10 mouse cellular contexts compared by ENCODE assay signal in genomic region chr5:118946090-118946489, GRCm38 (mm10).
DNase-seq lines count a peak whose midpoint lies in the region; ATAC-seq lines count a peak whose summit lies in the region.
"Had no signal": no experiment of that assay in that cellular context is flagged by ENCODE, and none has a peak within 500 bp of the region (broad histone marks: within the 10 kb centered on the region; RNA-seq: fewer than 3 reads in every experiment).

No protein-coding gene starts in this region.

- 27% methylated on average over 8 of the region's 8 CpGs for WGBS in hindbrain, embryonic 13.5 days
- WGBS in hindbrain, embryonic 10.5 days = 34% methylated on average over 8 of the region's 8 CpGs
- 38% methylated on average over 8 of the region's 8 CpGs for WGBS in liver, embryonic 11.5 days

- no peak overlapping the region for H3K4me2 ChIP-seq in hindbrain, embryonic 13.5 days
- H3K4me2 ChIP-seq in liver, embryonic 11.5 days = no peak overlapping the region
- H3K4me2 ChIP-seq: liver, embryonic 13.5 days had no signal

- H3K4me1 ChIP-seq in hindbrain, embryonic 13.5 days (replicated peaks) = peaks cover 20% of the 10 kb centered on the region
- H3K4me1 ChIP-seq in hindbrain, embryonic 10.5 days (replicated peaks) = peaks cover 27% of the 10 kb centered on the region
- no peaks in the 10 kb centered on the region for H3K4me1 ChIP-seq in liver, embryonic 11.5 days (replicated peaks; ENCODE audit: control insufficient read depth, insufficient read depth, low read length)
- H3K4me1 ChIP-seq: liver, embryonic 13.5 days had no signal

- no peak for ATAC-seq in hindbrain, embryonic 13.5 days (ENCODE audit: low FRiP score)
- ATAC-seq in monocyte, adult 5-6 weeks (replicated peaks; ENCODE audit: insufficient number of reproducible peaks, low FRiP score, low TSS enrichment, poor library complexity, severe bottlenecking) = no peak
- ATAC-seq in liver, embryonic 11.5 days (replicated peaks; ENCODE audit: low FRiP score) = no peak

- H3K9me3 ChIP-seq in hindbrain, embryonic 13.5 days = no peaks in the 10 kb centered on the region; the same call in 1 of the 2 replicates
- H3K9me3 ChIP-seq in hindbrain, embryonic 10.5 days = no peaks in the 10 kb centered on the region
- H3K9me3 ChIP-seq in liver, embryonic 11.5 days (ENCODE audit: control insufficient read depth, low read length) = no peaks in the 10 kb centered on the region
- H3K9me3 ChIP-seq: liver, embryonic 13.5 days had no signal

- H3K4me3 ChIP-seq in hindbrain, embryonic 13.5 days = no peak overlapping the region
- H3K4me3 ChIP-seq in hindbrain, embryonic 10.5 days = no peak overlapping the region
- no peak overlapping the region for H3K4me3 ChIP-seq in liver, embryonic 11.5 days (ENCODE audit: low read depth, low read length)
- H3K4me3 ChIP-seq: liver, embryonic 13.5 days had no signal

- H3K27ac ChIP-seq in hindbrain, embryonic 13.5 days = peak overlapping the region; percentile 50
- H3K27ac ChIP-seq in hindbrain, embryonic 10.5 days = no peak overlapping the region; the same call in 1 of the 2 replicates
- H3K27ac ChIP-seq in liver, embryonic 11.5 days (ENCODE audit: low read depth, low read length) = no peak overlapping the region
- H3K27ac ChIP-seq: liver, embryonic 13.5 days had no signal

- H3K36me3 ChIP-seq in hindbrain, embryonic 13.5 days = no peaks in the 10 kb centered on the region
- no peaks in the 10 kb centered on the region for H3K36me3 ChIP-seq in hindbrain, embryonic 10.5 days
- no peaks in the 10 kb centered on the region for H3K36me3 ChIP-seq in liver, embryonic 11.5 days (ENCODE audit: control insufficient read depth, insufficient read depth, low read length)
- H3K36me3 ChIP-seq: liver, embryonic 13.5 days had no signal

- no peak for DNase-seq in hindbrain, embryonic 10.5 days (ENCODE audit: low spot score)
- DNase-seq in Muller cell, postnatal 12 days (ENCODE audit: inconsistent ontology term) = peak; percentile 24
- DNase-seq in brain, adult 2 months (ENCODE audit: low read depth, low spot score) = peak; percentile 41
- peak; percentile 14 to 55 for DNase-seq in layer of hippocampus, postnatal 14 days (ENCODE audit: low spot score in 2 of 2)
- DNase-seq in liver, embryonic 11.5 days (ENCODE audit: low spot score) = no peak
- DNase-seq: gastrocnemius, postnatal 14 days; kidney, postnatal 10 days; liver, embryonic 13.5 days had no signal

- peaks cover 12% of the 10 kb centered on the region for H3K27me3 ChIP-seq in hindbrain, embryonic 13.5 days
- H3K27me3 ChIP-seq in hindbrain, embryonic 10.5 days (ENCODE audit: insufficient read depth, poor library complexity, severe bottlenecking) = peaks cover 58% of the 10 kb centered on the region
- no peaks in the 10 kb centered on the region; the same call in none of the 2 replicates for H3K27me3 ChIP-seq in liver, embryonic 11.5 days (replicated peaks; ENCODE audit: control insufficient read depth, insufficient read depth, low read length)

- H3K9ac ChIP-seq in hindbrain, embryonic 13.5 days = no peak overlapping the region
- H3K9ac ChIP-seq in liver, embryonic 11.5 days (ENCODE audit: low read depth, low read length) = no peak overlapping the region
- H3K9ac ChIP-seq: liver, embryonic 13.5 days had no signal

Comparison
In these comparisons a context has a peak if more than half of its experiments do, and no peak if none do; other contexts are left out.
1. DNase-seq: peak in Muller cell, postnatal 12 days (single experiment), brain, adult 2 months (single experiment) and layer of hippocampus, postnatal 14 days (2 of 2); none in hindbrain, embryonic 10.5 days (single experiment) and liver, embryonic 11.5 days (single experiment).